Mouse (Mus musculus): ENCODE measurements at regions not wholly inside any gene's neighbourhood (a gene's known extent, or its start where the extent isn't known, plus 50 kb on each side); places are given as distances from the start of the nearest gene placed in this dataset.

DNA sequence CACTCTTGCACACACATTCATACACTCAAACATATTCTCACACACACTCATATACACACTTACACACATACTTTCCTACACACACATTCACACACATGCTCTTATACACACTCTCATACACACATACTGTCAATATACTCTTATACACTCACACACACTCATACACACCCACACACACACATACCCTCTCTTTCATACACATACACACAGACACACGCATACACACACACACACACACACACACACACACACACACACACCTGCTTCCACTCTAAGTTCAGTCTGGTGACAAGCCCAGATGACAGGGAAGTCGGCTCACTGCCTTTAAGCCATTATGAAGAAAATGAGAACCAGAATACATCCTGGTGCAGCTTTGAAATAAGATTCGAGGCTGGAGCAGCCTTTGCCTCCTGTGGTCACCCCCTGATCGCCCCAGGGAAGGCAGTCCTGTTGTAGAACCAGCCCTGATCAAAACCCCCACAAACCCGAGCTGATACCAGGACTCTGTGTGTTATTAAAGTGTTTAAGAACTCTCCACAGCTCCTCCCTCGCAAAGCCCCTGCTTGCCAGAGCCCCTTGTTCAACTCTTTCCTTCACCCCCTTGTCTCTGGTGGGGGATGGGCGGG, 230.3 kb downstream of the Tle3 start:
- in situ Hi-C loops (cut with MboI; ENCODE audit: unreplicated experiment in 2 of 2) = no loop called here

DNA sequence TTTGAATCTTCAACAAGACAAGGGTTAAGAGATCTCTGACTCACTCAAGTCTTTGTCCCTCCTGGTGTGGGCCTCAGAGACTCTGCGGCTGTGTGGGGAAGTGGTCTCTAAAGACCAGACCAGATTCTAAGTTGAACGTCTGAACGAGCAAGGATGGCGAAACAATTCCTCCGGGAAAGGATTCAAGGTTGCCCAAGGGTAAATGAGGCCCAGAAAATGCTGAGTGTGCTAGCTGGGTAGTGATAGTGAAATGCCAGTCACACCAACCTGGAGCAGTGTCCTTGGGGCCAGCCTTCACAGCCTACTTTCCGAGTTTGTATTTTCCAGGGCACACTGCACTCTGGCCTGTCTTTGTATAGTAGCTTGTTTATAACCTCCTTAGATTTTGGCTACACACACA, 229.7 kb downstream of the Tle3 start:
- in situ Hi-C loops (cut with MboI; ENCODE audit: unreplicated experiment in 2 of 2) = no loop called here

DNA sequence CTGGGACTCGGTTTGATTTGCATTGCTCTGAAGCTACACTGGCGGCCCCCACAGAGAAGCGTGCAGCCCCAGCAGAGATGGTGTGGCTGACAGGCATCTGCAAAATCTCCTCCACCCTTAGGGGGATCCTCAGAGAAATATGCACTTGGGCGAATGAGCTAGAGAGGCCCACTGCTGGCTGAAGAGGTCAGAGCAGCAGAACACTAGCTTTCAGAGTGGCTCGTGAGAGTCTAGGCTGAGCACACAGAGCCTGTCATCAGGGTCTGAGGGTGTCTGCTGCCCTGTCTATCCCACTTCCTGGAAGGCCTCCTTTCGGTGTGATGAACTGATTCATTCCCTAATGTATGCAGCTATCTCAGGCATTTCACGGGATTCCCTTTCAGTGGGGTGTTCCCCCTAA, 225.1 kb downstream of the Tle3 start:
- in situ Hi-C loops (cut with MboI; ENCODE audit: unreplicated experiment in 2 of 2) = no loop called here

DNA sequence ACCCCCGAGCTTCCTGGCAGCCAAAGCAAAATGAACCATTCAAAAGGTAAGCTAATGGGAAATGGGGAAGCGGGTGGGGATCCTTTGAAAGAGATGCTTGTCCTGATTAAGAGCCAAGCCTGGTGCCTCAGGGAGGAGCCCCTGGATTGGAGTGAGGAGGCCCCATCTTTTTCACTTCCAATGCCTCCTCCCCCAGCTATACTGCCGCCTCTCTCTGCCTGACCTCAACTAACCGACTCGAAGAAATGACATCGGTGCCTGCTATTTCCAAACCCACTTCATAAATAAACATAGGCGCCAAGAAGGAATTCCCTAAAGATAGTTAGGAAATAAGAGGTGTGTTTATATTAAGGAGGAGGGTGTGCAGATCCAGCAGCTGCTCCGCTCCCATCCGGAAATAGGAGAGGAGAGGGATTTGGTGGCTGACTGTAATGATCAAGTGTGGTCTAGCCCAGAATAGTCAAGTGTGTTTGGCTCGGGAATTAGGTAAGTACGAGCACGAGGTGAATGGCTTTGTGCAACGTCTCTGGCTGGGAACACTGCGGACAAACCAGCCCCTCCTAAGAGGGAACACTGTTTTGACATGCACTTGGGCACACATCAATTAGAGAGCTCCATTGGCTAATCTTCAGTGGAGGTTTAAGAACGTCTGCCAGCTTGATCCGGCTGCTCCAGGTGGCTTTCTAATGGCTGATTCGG, 224.4 kb downstream of the Tle3 start:
- in situ Hi-C loops (cut with MboI; ENCODE audit: unreplicated experiment in 2 of 2) = no loop called here

DNA sequence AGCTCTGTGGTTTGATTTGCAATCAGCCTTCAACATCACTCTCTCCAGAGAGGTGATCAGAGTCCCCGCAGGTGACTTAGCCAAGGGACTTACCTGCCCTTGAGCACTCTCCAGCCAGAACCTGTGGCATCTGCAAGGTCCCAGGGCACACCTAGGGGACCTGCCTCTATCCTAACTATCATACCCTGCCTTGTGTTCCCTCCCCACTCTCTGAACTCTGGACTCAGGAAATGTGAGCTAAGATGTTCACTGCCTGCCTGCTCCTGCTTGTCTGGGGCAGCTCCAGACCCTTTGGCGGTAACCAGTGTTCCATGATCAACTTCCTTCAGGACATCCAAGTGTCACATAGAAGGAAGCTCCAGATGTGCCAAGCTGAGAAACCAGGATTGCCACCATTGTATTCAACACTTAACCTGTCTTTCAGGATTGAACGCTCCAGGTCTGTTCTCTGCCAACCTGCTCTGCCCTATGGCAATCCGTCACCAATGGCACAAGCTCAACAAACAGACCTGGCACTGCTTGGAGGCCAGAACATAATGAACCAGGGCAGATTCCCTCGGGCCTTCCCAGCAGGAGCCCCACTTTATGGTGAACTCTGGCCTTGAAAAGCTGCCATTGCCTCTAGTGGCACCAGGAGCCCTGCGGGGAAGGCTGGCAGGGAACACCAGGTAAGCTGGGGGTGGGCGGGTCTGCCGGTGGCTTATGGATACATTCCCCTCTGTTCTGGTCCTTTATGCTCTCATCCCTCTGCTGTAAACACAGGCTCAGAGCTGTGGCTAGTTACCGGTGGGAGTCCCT, 223.2 kb downstream of the Tle3 start:
- in situ Hi-C loops (cut with MboI; ENCODE audit: unreplicated experiment in 2 of 2) = no loop called here

DNA sequence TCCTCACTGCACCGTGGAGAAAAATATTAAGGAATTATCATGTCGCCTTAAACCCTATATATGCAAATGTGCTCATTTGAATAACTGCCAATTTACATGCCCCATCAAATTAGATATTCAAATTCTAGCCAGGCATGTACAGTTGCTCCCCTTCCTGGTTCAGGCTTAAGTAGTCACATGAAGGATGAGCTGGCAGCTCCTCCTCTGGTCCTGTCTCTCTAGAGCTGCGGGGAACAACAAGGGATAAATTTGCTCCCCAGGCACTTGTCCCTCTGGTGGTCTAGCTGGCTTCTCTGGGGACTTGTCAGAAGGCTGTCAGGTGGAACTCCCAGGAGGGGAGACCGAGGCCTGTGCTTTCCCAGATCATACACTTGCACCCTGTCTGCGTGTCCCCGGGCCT, 221.8 kb downstream of the Tle3 start:
- in situ Hi-C loops (cut with MboI; ENCODE audit: unreplicated experiment in 2 of 2) = no loop called here

DNA sequence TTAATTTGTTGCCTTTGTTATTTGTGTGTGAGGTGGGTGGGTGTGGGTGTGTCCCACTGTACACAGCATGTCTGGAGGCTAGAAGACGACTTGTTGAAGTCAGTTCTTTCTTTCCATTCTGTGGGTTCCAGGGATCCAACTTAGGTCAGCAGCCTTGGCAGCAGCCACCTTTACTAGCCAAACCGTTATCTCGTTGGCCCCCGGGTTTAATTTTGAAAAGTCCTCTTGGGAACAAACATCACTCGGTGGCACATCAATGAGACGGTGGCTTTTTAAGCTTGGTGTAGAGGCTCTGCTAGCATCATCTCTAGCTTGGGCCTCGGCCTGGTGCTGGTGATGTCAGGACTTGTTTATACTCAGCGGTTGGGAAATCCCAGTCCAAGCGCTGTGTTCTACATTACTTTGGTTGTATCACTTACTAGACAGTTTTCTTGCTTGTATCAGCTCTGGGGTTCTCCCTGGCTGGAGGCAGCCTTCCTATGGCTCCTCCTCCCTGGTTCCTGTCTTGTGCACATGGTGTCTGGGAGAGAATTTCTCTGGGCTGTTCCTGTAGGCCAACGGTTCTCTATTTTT, 217.6 kb downstream of the Tle3 start:
- in situ Hi-C loops (cut with MboI; ENCODE audit: unreplicated experiment in 2 of 2) = no loop called here

DNA sequence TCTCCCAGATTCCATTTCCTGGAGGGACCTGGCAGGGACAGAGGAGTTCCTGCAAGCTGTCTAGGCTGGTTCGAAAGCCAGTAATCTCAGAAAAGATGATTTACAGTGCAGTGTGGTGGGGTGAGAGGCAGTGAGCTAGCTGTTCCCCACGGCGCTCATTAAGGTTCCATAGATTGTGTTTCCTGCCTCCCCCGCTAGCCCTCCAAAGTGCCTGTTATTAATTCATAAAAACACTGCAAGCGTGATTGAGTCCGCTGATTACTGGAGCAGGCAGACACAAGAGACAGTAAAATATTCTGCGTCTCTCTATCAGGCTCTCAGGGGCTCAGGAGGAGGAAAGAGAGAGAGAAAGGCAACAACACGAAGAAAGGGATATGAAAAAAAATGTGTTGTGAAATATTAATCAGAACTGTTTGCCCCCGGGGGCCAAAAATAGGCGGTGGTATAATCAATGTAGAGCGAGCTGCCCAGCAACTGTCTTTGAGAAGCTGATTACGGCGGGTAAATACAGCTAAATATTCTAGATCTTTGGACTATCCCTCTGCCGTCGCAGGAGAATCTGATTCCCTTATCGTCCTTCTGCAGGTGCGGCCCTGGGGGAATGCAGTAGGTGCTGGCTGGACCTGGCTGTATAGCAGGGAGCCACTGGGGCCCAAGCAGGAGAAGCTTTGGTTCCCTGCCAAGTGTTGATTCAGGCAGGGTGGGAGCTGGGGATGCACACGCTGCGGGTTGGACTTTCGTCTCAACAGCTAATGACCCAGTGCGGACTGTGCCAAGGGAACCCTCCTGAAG, 211.3 kb downstream of the Tle3 start:
- in situ Hi-C loops (cut with MboI; ENCODE audit: unreplicated experiment in 2 of 2) = no loop called here

DNA sequence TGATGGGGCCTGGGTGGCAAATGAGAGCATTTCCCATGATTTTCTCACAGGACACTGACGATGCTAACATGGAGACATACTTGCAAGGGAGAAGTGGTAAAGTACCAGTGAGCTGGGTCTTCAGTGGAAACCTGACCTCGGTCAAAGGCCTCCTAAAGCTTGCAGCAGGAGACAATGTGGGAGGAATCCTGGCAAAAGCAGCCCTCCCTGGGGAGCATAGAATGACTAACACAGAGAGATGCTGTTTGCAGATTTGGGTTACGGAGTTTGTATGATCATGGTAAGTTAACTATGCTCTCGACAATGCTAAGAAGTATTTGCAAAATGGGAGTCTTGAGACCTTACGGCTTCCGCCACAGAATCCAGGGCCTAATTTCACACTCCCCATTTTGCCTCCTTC, 208.9 kb downstream of the Tle3 start:
- in situ Hi-C loops (cut with MboI; ENCODE audit: unreplicated experiment in 2 of 2) = no loop called here

DNA sequence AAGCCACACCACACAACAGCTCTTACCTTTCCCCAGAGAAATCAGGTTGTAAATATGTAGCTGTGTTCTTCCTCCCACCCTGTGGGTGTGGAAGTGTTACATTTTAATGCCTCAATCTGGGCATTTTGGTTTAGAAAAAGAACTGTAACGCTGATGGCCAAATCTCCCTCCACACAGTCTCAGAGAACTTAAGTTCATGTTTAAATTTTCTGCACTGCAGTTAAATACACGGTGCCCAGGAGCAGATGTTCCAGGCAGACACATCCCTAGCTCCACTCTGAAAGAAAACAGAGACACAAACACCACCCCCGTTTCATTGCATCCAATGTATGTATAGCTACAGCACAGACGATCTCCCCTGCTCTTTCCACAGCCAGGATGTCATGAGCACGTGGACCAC, 206.1 kb downstream of the Tle3 start:
- in situ Hi-C loops (cut with MboI; ENCODE audit: unreplicated experiment in 2 of 2) = no loop called here

DNA sequence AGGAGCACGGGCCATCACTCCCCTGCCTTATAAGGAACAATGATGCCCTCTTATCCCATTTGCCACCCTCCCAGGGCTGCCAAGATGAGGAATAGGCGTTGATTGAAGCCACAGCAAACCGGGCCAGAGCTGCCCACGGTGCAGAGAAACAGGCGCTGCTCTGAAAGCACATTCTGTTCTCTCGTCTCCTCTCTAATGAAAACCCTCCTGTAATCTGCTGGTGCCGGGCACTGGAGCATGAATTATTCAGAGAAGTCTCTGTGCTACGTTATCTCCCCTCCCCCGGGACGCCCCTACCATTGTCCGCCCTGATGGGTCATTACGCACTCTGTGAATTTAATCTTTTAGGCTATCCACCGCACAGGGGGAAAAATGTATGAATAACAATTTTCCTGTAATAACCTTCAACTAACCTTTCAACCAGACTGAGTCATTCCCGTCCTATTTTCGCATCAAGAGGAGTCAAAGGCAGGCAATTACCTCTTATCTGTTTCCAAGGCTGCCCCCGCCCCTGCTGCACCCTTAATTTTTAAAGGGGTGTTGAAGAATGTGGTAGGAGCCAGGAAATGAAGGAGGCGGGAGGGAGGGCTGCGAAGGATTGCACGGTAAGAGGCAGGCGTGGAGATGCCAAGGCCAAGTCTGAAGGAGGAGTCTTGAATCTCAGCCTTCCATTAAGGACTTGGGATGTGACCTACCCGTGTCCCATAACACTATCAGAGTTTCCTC, 201.6 kb downstream of the Tle3 start:
- in situ Hi-C loops (cut with MboI; ENCODE audit: unreplicated experiment in 2 of 2) = no loop called here

DNA sequence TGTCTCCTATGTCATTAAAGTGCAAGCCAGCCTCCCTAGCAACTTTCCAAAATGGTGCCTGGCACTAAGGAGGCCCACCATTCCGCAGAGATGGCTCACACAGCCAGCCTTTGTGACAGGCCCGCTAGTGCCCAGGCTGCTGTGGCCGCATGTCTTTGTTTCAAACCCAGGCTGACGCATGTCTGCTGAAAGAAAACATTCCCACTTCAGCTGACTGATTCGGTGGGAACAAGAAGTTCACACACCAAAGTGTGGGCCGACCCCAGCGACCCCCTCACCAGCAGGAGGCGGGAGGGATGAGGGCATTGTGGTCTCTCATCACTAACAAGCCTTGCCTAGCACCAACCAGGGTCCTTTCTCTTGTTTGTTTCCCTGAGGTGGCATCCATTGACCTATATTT, 190.9 kb downstream of the Tle3 start:
- in situ Hi-C loops (cut with MboI; ENCODE audit: unreplicated experiment in 2 of 2) = no loop called here

DNA sequence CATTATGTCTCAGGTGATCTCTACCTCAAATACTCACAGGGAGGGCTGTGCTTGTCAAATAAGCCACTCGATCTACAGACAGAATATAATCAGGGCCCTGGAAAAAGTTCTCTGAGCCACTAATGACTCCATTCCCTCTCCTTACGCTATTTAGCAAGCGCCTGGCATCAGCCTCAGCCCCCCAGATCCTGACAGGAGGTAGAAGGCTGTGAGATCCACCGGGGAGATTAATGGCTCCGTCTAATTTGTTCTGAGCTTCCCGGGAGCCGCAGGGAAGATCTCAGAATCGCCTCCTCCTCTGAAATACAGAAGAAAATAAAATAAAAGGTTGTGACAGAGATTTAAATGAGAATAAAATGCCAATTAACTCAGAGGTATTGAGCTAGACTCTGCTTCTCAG, 189.4 kb downstream of the Tle3 start:
- in situ Hi-C loops (cut with MboI; ENCODE audit: unreplicated experiment in 2 of 2) = no loop called here

DNA sequence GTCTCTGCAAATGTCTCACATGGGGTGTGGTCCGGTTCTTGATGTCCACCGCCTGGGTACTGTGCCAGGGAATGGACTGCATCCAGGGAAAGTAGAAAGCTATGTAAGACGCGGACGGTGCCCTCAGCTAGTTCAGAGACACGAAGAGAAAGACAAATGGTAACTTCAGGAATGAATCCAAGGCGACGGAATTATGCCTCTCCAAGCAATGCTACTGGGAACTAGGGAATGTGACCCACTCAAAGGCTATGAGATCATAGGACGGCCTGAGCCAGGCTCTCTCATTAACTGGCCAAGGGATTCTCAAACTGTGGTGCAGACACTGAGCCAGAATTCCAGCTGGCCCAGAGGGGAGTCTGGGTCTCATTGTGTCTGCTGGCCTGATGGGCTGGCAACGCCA, 186.5 kb downstream of the Tle3 start:
- in situ Hi-C loops (cut with MboI; ENCODE audit: unreplicated experiment in 2 of 2) = no loop called here

DNA sequence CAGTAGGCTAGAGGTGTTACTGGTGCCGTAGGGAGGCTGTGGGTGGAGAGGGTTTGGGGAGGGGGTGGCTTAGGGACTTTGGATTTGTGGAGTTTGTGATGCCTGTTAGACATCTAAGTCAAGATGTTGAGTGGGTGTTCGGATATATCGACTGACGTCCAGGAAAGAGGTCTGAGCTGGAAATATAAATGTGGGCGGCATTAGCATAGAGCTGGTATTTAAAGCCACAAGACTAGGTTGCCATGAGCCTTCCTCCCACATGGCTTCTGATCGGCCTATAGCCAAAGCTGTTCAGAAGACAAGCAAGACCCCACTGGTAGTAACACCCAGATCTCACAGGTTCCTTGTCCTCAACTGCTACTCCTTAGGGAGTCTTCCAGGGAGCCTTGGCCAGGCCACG, 184.9 kb downstream of the Tle3 start:
- in situ Hi-C loops (cut with MboI; ENCODE audit: unreplicated experiment in 2 of 2) = no loop called here

DNA sequence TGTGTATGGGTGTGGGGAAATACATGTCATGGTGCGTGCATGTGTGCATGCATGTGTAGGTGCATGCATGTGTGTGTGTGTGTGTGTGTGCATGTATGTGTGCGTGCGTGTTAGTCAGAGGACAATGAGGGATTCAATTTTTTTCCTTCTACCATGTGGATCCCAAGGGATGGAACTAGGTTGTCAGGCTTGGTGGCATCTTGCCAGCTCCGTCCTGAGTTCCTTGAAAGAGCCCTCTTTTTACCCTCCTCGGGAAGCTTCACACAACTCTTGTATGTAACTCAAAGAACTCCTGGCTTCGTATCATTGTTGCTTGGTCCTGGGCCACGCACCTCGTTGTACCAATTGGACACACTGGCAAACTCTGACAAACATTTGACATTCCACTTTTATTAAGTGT, 183.0 kb downstream of the Tle3 start:
- in situ Hi-C loops (cut with MboI; ENCODE audit: unreplicated experiment in 2 of 2) = no loop called here

DNA sequence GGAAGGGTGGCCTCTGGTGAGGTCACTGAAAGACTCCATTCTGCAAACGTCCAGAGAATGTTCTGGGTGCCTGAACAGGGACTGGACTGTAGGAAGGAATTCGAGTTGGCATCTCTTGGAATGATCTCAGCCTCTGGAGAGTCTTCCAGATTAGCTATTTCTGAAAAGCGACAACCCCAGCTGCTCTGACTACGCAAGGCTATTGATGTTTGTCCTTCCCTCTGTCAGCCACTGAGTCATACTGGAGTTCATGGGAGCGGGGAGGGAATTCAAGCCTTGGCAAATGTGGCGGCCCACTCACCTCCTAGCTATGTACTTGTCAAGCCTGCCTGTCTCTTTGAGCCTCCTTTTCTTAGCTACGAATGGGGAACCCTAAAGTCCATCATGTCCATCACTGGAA, 182.4 kb downstream of the Tle3 start:
- in situ Hi-C loops (cut with MboI; ENCODE audit: unreplicated experiment in 2 of 2) = no loop called here

DNA sequence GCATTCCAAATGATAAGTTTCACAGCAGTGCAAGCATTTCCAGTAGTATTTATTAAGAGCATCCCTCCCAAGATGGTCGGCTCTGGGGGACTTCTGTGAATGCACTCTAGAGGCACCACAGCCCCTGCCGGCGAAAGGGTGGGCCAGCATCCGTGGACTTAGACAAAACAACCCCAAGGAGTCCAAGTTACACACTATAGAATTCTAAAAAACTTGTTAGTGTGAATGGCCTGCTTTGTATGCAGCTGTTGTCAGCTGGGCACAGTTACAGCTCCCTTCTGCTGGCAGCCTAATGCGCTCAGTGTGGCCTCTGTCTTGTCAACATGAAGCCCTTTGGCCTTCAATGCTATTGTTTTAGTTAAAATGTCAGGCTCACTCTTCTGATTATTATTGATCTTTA, 181.5 kb downstream of the Tle3 start:
- in situ Hi-C loops (cut with MboI; ENCODE audit: unreplicated experiment in 2 of 2) = no loop called here

DNA sequence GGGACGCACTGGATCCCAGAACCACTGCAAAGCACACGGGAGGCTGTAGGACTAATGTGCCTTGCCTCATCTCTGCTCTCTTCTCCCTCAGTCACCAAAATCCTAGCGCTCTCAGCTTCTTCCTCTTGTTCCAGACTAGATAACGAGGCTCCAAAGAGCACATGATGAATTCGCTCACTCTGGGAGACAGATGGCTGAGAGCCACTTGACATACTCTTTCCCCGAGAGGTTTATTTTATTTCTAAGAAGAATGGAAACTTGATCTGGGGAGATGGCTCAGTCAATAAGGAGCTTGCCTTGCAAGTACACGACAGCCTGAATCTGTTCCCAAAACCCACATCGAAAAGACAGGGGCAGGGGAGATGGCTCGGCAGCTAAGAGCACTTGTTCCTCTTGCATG, 179.2 kb downstream of the Tle3 start:
- in situ Hi-C loops (cut with MboI; ENCODE audit: unreplicated experiment in 2 of 2) = no loop called here

DNA sequence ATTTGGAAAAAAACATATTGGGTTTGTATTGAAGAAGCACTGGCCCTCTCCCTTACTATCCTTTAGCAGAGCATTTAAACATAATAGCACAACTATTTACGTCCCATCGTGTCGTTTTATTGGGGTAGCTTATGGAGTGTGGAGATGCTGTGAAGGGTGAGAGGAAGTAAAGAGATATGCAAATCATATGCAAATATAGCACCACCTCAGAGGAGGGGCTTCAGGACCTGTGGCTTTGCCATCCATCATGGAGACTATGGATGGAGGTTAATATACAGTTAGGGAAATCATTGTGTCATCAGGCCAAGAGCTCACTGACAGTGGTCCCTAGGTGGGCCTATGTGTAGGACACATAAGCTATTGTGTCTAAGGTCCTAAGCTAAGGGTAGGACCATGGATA, 178.2 kb downstream of the Tle3 start:
- in situ Hi-C loops (cut with MboI; ENCODE audit: unreplicated experiment in 2 of 2) = no loop called here

Data from v-Abl transformed pro-B cells (cell line).